Mouse (Mus musculus): ENCODE measurements at regions not wholly inside any gene's neighbourhood (a gene's known extent, or its start where the extent isn't known, plus 50 kb on each side); places are given as distances from the start of the nearest gene placed in this dataset.

DNA sequence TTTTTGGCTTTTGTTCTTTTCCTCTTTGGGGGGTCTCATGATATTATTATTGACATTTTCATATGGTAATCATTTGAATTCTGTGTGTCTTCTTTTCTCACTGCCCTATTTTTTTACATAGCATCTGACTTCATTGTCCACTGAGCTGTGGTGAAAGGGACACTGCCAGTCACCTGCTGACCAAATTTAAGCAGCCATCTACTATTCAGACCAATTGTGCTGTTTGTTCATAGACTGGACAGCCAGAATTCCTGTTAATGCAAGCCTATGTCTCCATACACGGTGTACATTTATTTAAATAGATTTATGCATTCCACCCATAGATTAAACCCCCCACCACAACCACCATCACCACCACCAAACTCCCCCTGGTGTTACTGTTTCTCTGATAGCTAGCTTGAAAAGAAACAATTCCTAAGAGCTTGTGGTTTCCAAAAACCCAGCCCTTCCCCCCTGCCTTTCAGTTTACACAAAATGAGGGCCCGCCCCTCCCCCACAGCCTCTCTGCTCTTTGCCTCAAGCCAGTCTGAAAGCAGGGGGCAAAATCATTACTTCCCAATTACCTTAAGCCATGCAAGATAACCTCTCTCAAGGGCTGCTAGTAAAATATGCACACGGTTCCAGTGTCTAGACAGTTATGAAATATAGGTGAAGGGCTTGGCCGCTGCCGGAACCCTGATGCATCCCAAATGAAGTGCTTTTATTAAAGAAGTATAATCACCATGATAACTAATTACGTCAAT is 390.8 kb upstream of the Cited2 start:
- no peak for DNase-seq (ENCODE audit: extremely low read depth, insufficient read length, low spot score)

DNA sequence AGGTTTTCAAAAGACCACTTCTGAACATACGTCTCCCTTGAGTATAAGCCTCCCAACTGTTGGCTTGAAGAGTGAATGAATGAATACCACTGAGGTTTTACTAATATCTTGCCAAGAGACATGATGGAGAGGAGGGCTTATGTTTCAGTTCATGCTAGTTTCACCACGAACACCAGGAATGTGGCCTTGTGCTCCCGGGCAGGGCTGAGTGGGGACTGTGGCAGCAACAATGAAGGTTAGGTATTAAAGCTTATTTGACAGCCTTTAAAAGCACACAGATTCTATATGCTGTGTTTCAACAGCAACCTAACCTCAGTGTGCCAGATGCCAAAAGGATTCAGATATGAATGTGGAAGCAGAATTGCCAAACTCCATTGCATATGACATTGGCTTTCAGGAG is 390.0 kb upstream of the Cited2 start:
- DNase-seq (ENCODE audit: extremely low read depth, insufficient read length, low spot score), result no peak

GRCm38 (mm10) chr10:17333676-17334075 is 389.3 kb upstream of the Cited2 start:
- no peak for DNase-seq (ENCODE audit: extremely low read depth, insufficient read length, low spot score)

DNA sequence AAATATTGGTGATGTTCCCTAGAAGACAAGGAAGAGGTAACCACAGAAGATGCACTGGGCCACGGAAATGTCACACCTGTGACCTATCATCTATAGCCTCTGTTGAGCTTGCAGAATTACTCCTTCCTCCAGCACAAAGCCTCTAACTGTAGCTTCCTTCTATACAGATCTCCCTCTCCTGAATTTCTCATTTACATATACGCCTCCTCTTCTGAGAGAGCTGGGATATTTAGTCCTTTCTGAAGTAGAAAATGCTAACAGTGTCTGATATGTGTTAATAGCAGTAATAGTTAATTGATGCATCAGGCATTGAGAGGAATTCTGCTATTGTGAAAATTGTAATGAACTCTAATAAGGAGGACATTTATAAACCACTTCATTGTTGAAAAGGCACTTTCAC is 385.8 kb upstream of the Cited2 start:
- DNase-seq (ENCODE audit: extremely low read depth, insufficient read length, low spot score), result no peak

GRCm38 (mm10) chr10:17343829-17344228 is 379.2 kb upstream of the Cited2 start:
- no peak for DNase-seq (ENCODE audit: extremely low read depth, insufficient read length, low spot score)

GRCm38 (mm10) chr10:17352202-17352994 is 370.6 kb upstream of the Cited2 start:
- no peak for DNase-seq (ENCODE audit: extremely low read depth, insufficient read length, low spot score)

DNA sequence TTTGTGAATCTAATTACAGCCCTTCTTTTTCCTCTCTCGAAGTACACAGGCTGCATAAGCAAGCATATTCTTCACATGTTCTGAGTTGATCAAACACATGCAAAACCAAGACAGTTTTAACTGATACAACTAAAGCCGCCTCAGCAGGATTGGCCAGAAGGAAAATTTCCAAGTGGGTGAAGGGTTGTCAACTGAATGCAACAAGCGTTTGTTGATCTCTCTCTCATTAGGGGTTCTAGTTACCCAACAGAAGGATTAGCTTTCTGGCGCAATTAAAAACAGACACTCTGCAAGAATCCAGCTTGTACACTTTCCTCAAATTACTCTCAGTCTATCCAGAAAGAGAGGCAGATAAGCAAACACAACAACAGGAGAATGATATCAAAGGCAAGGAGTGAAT is 367.5 kb upstream of the Cited2 start:
- DNase-seq (ENCODE audit: extremely low read depth, insufficient read length, low spot score), result no peak

GRCm38 (mm10) chr10:17356041-17356440 is 367.0 kb upstream of the Cited2 start:
- no peak for DNase-seq (ENCODE audit: extremely low read depth, insufficient read length, low spot score)

GRCm38 (mm10) chr10:17362643-17363042 is 360.4 kb upstream of the Cited2 start:
- DNase-seq (ENCODE audit: extremely low read depth, insufficient read length, low spot score), result peak; percentile 30

DNA sequence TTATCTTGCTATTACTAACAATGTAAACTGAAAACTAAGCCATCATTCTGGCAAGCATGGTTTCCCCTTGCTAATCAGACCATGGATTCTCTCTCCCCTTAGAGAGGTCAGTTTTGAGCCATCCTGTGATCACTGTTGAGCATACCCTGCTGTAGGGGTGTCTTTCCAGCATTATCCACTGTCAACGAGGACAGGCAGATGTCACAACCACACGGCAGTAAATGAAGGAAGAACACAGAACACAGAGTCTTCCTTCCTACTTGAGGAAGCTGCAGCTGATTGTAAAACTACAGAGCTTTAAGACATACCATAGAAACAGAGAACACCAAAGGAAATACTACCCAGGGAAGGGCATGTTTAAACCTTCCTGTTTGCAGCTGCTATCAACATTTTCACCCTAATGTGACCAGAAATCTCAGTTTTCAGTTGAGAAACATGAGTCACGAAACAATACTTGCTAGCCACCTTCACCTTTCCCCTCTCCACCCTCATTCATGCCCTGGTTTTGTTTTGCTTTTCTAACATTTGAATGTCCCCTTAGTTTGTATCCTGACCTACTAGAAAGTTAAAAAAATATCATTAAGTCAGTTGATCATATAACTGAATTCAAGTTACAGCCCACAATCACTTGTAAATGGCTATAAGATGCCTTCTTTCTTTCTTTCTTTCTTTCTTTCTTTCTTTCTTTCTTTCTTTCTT is 356.8 kb upstream of the Cited2 start:
- no peak for DNase-seq (ENCODE audit: extremely low read depth, insufficient read length, low spot score)

GRCm38 (mm10) chr10:17367026-17367425 is 356.0 kb upstream of the Cited2 start:
- DNase-seq (ENCODE audit: extremely low read depth, insufficient read length, low spot score), result no peak

- no peak for DNase-seq (ENCODE audit: extremely low read depth, insufficient read length, low spot score)
Observed at GRCm38 (mm10) chr10:17367430-17367829, 355.6 kb upstream of the Cited2 start.

DNA sequence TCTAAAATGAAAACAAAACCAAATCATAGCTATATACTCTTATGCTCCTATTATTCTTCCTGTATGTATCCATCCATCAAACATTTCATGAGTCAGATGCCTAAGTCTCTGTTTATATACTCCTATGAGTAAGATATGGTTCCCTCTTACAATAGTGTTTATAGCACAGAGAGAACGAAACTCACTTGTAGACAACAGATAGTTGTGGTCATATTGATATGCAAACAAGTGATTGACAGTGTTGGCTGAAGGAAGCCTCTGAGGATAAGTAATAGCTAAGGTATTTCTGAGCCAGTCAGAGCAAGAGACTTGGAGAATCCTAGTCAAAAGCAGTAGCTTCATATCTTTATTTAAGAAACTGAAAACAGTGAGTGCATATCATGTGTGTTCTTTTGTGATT is 354.4 kb upstream of the Cited2 start:
- DNase-seq (ENCODE audit: extremely low read depth, insufficient read length, low spot score), result no peak

DNA sequence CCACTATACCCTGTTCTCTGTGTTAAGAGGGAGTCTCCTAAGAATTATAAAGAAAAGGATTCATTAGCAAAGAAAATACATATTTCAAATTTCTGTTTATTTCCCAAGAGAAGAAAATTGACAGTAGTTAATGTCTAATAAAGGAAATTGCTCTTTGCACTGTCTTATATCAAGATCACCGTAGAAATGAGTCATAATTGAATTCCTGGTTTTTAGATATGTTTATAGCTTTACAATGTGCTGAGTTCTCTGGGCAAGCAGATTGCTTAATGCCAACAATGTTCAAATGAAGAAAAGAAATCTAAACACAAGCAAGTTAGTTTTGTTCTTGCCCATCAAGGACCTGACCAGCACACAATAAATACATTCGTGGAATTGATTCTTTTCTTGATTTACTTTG is 350.1 kb upstream of the Cited2 start:
- no peak for DNase-seq (ENCODE audit: extremely low read depth, insufficient read length, low spot score)

GRCm38 (mm10) chr10:17374047-17374446 is 349.0 kb upstream of the Cited2 start:
- no peak for DNase-seq (ENCODE audit: extremely low read depth, insufficient read length, low spot score)

GRCm38 (mm10) chr10:17382990-17383389 is 340.0 kb upstream of the Cited2 start:
- DNase-seq (ENCODE audit: extremely low read depth, insufficient read length, low spot score), result no peak

GRCm38 (mm10) chr10:17385181-17385580 is 337.8 kb upstream of the Cited2 start:
- DNase-seq (ENCODE audit: extremely low read depth, insufficient read length, low spot score), result peak; percentile 20

DNA sequence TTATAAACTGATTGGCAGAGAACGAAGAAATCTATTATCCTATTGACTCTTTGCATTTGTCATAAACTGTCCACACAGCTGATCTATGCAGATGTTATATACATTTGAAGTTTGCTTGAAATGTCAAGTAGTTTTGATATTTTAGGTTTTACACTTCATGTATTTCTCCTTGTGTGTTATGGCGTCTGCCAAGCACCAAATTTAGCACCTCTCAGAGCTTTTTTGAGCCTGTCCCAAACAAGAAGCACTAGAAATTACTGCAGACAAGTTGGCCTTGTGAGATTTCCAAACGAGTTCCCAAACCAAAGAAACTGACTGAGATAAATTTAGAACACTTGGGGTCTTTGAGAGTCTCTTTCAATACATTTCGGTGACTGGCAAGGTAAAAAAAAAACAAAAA is 335.7 kb upstream of the Cited2 start:
- DNase-seq (ENCODE audit: extremely low read depth, insufficient read length, low spot score), result no peak

DNA sequence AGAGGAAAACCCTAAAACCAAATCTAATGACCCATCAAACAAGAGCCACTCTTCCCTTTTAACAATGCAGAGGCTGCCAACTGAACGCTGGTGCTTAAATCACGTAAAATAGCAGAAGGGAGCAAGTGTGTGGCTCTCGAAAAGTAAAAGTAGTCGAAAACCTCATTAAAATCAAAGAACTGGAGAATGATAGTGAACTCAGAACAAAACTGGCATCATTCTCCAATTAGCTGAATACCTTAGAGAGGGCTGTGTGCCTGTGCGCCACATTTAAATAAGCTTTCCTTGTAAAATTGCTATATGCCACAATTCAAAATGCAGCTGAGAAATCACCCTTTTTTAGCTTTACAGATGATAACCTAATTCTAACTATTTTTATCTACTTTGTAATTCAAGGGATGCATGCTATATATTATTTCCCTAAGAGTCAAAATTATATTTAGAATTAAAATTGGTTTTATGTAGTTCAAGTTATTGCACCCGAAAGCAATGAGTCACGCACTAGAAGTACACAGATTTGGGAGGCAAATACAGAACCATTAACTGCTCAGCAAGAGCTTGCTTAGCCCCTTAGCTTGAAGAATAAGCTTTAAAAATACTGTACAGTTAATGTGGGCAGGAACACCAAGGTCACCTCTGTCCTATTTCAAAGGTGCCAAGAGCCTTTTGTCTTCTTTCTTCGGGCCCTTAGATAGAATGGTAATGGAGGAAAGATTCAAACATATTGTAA is 327.4 kb upstream of the Cited2 start:
- DNase-seq (ENCODE audit: extremely low read depth, insufficient read length, low spot score), result no peak

DNA sequence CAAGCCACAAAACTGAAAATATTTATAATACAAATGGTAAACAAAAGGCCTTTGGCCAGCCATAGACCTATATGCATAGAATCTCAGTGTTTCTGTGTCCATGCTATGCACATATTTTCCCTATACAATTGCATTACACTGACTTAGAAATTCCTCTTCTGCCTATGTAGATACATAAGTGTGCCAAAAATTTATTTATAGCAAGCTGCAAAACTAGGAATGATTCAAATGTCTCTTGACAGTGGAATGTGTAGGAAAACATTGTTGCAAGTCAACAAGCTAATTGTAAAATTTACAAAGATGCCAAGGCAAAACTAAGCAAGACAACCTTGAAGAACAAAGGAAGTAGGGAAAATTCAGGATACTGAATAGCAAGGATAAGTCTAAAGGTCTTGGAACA is 319.1 kb upstream of the Cited2 start:
- no peak for DNase-seq (ENCODE audit: extremely low read depth, insufficient read length, low spot score)

All from 3134 (cell line).